Mouse (Mus musculus) stomach, postnatal 0 days (tissue): ENCODE data around the gene Rrbp1.

ENCODE experiments used
- CTCF ChIP-seq: IDR thresholded peaks from 2 replicates; pipeline ENCODE4 v1.5.1; 2016; ENCODE audit warnings: antibody characterized with exemption, low read depth, mild to moderate bottlenecking, moderate library complexity
- EP300 ChIP-seq: optimal IDR thresholded peaks from 2 replicates; pipeline ENCODE3; 2016; ENCODE audit warnings: antibody characterized with exemption

GRCm38 (mm10) chr2:143944796-143945195 is 66.3 kb downstream of the Rrbp1 start:
- TF ChIP-seq CTCF (no peak), EP300 (no peak)
